Mouse (Mus musculus): ENCODE results near the gene Nip7.
"Not testable (repeated sequence)": the region's sequence is repeated elsewhere in the genome, so short reads cannot be mapped to it uniquely, and the experiment has no call there.

Nip7 gene

GRCm38 (mm10) chr8:107056076-107056972, at the start of gene Nip7, which contains the start of gene Cog8:
Gene Nip7 (plus strand): TSS chr8:107056877.
Gene Cog8 (minus strand): TSS chr8:107056689.
- ATAC-seq (ENCODE audit: low TSS enrichment): peak; percentile 98

GRCm38 (mm10) chr8:107007795-107008194, 48.9 kb upstream of the Nip7 start:
- ATAC-seq (ENCODE audit: low TSS enrichment): peak; percentile 69

- ATAC-seq (ENCODE audit: low TSS enrichment): no peak
These were observed 44.0 kb upstream of the Nip7 start for GRCm38 (mm10) chr8:107012666-107013065.

GRCm38 (mm10) chr8:107014915-107015314, 41.8 kb upstream of the Nip7 start:
- no peak for ATAC-seq (ENCODE audit: low TSS enrichment)

- ATAC-seq (ENCODE audit: low TSS enrichment): no peak
These were observed 33.2 kb upstream of the Nip7 start for GRCm38 (mm10) chr8:107023479-107023878.

- no peak for ATAC-seq (ENCODE audit: low TSS enrichment)
These were observed 27.4 kb upstream of the Nip7 start for GRCm38 (mm10) chr8:107029310-107029709.

- no peak for ATAC-seq (ENCODE audit: low TSS enrichment)
These were observed 26.6 kb upstream of the Nip7 start for GRCm38 (mm10) chr8:107030058-107030457.

- ATAC-seq (ENCODE audit: low TSS enrichment): peak; percentile 84
These were observed 25.8 kb upstream of the Nip7 start, which contains the start of gene Vps4a for GRCm38 (mm10) chr8:107030650-107031576. Gene Vps4a (plus strand): TSS chr8:107031222.

- ATAC-seq (ENCODE audit: low TSS enrichment): peak; percentile 42
These were observed 25.0 kb upstream of the Nip7 start for GRCm38 (mm10) chr8:107031577-107032090.

GRCm38 (mm10) chr8:107033609-107034008, 23.1 kb upstream of the Nip7 start:
- not testable (repeated sequence) for ATAC-seq (ENCODE audit: low TSS enrichment)

- no peak for ATAC-seq (ENCODE audit: low TSS enrichment)
These were observed 21.0 kb upstream of the Nip7 start for GRCm38 (mm10) chr8:107035641-107036040.

- ATAC-seq (ENCODE audit: low TSS enrichment): no peak
These were observed 20.1 kb upstream of the Nip7 start for GRCm38 (mm10) chr8:107036626-107037025.

GRCm38 (mm10) chr8:107040632-107041031, 16.0 kb upstream of the Nip7 start:
- no peak for ATAC-seq (ENCODE audit: low TSS enrichment)

GRCm38 (mm10) chr8:107045478-107045877, 11.2 kb upstream of the Nip7 start:
- ATAC-seq (ENCODE audit: low TSS enrichment): no peak

GRCm38 (mm10) chr8:107046976-107047375, 9.7 kb upstream of the Nip7 start:
- ATAC-seq (ENCODE audit: low TSS enrichment): no peak

GRCm38 (mm10) chr8:107048061-107048941, 8.4 kb upstream of the Nip7 start, which contains the start of gene Pdf:
Gene Pdf (minus strand): TSS chr8:107048614.
- peak; percentile 89 for ATAC-seq (ENCODE audit: low TSS enrichment)

- ATAC-seq (ENCODE audit: low TSS enrichment): no peak
These were observed 7.2 kb upstream of the Nip7 start for GRCm38 (mm10) chr8:107049480-107049879.

GRCm38 (mm10) chr8:107052046-107052445, 4.6 kb upstream of the Nip7 start:
- ATAC-seq (ENCODE audit: low TSS enrichment): no peak

- ATAC-seq (ENCODE audit: low TSS enrichment): peak; percentile 27
These were observed 294 bp downstream of the Nip7 start for GRCm38 (mm10) chr8:107056973-107057369.

- ATAC-seq (ENCODE audit: low TSS enrichment): no peak
These were observed 5.9 kb downstream of the Nip7 start for GRCm38 (mm10) chr8:107062613-107063012.

Measured in frontal cortex, adult (tissue).